In genomic region chr4:64804996-64805395, GRCm38 (mm10) we compare ENCODE assay signal across 14 mouse cellular contexts.
A peak's percentile ranks its signal among the peaks of the same experiment; 100 is the strongest.
DNase-seq lines count a peak whose midpoint lies in the region; ATAC-seq and TF ChIP-seq lines count a peak whose summit lies in the region.
"Had no signal": no experiment of that assay in that cellular context is flagged by ENCODE, and none has a peak within 500 bp of the region (broad histone marks: within the 10 kb centered on the region; RNA-seq: fewer than 3 reads in every experiment).

No protein-coding gene starts in this region.

- no peak for TF ChIP-seq POLR2A in brain, embryonic 14.5 days (IDR thresholded peaks at IDR 0.05; ENCODE audit: borderline replicate concordance, extremely low read depth, insufficient read depth, insufficient read length, poor library complexity, severe bottlenecking)

- no peaks in the 10 kb centered on the region for H3K9me3 ChIP-seq in forebrain, postnatal 0 days (ENCODE audit: low read length)
- no peaks in the 10 kb centered on the region for H3K9me3 ChIP-seq in forebrain, embryonic 10.5 days
- no peaks in the 10 kb centered on the region for H3K9me3 ChIP-seq in lung, embryonic 14.5 days (ENCODE audit: low read depth, low read length)
- H3K9me3 ChIP-seq: heart, embryonic 10.5 days; lung, embryonic 15.5 days; stomach, embryonic 15.5 days had no signal

- peak; percentile 9 for DNase-seq in forebrain, postnatal 0 days
- DNase-seq in forebrain, embryonic 10.5 days (ENCODE audit: extremely low spot score, low spot score) = no peak
- DNase-seq in lung, embryonic 14.5 days = peak; percentile 70
- no peak for DNase-seq in lung, postnatal 4 days
- DNase-seq in brain, embryonic 14.5 days (ENCODE audit: low read depth) = peak; percentile 31
- peak; percentile 30 for DNase-seq in mesoderm, embryonic 11.5 days (ENCODE audit: low read depth, low spot score)
- DNase-seq in MN1 (ENCODE audit: low spot score) = no peak
- DNase-seq: gastrocnemius, postnatal 36 days; thymus, postnatal 14 days had no signal

- TF ChIP-seq CTCF in forebrain, postnatal 0 days (IDR thresholded peaks at IDR 0.05; ENCODE audit: low read depth) = no peak
- TF ChIP-seq CTCF in lung, embryonic 14.5 days (IDR thresholded peaks at IDR 0.05; ENCODE audit: low read depth) = no peak
- TF ChIP-seq CTCF in brain, embryonic 14.5 days (IDR thresholded peaks at IDR 0.05; ENCODE audit: borderline replicate concordance, extremely low read depth, insufficient read depth, insufficient read length) = no peak

- no peaks in the 10 kb centered on the region for H3K4me1 ChIP-seq in forebrain, postnatal 0 days (ENCODE audit: insufficient read depth)
- H3K4me1 ChIP-seq in forebrain, embryonic 10.5 days = no peaks in the 10 kb centered on the region
- H3K4me1 ChIP-seq in lung, embryonic 14.5 days (ENCODE audit: insufficient read depth) = no peaks in the 10 kb centered on the region
- H3K4me1 ChIP-seq: heart, embryonic 10.5 days; lung, embryonic 15.5 days; stomach, embryonic 15.5 days had no signal

- no peak overlapping the region for H3K4me2 ChIP-seq in forebrain, postnatal 0 days (ENCODE audit: low read depth)
- H3K4me2 ChIP-seq in lung, embryonic 14.5 days = no peak overlapping the region
- H3K4me2 ChIP-seq: liver, embryonic 11.5 days; lung, embryonic 15.5 days; stomach, embryonic 15.5 days had no signal

- H3K36me3 ChIP-seq in forebrain, postnatal 0 days (ENCODE audit: insufficient read depth) = no peaks in the 10 kb centered on the region
- no peaks in the 10 kb centered on the region for H3K36me3 ChIP-seq in forebrain, embryonic 10.5 days (replicated peaks)
- H3K36me3 ChIP-seq in lung, embryonic 14.5 days (ENCODE audit: insufficient read depth) = no peaks in the 10 kb centered on the region
- H3K36me3 ChIP-seq: heart, embryonic 10.5 days; lung, embryonic 15.5 days; stomach, embryonic 15.5 days had no signal

- no peak overlapping the region for H3K9ac ChIP-seq in forebrain, postnatal 0 days
- no peak overlapping the region for H3K9ac ChIP-seq in lung, embryonic 14.5 days
- H3K9ac ChIP-seq: lung, embryonic 15.5 days; stomach, embryonic 15.5 days had no signal

- no peaks in the 10 kb centered on the region for H3K27me3 ChIP-seq in forebrain, postnatal 0 days (ENCODE audit: insufficient read depth, low read length)
- no peaks in the 10 kb centered on the region for H3K27me3 ChIP-seq in forebrain, embryonic 10.5 days (ENCODE audit: poor library complexity, severe bottlenecking)
- H3K27me3 ChIP-seq in lung, embryonic 14.5 days (ENCODE audit: insufficient read depth, low read length) = no peaks in the 10 kb centered on the region
- H3K27me3 ChIP-seq: lung, embryonic 15.5 days; stomach, embryonic 15.5 days had no signal

- no peak for ATAC-seq in forebrain, postnatal 0 days
- ATAC-seq in lung, embryonic 14.5 days (ENCODE audit: insufficient read depth) = no peak
- ATAC-seq: activated CD4-positive, CD25-positive, alpha-beta regulatory T cell, adult 4 months had no signal

- H3K27ac ChIP-seq in forebrain, postnatal 0 days (ENCODE audit: low read depth, low read length) = no peak overlapping the region
- H3K27ac ChIP-seq in forebrain, embryonic 10.5 days = no peak overlapping the region
- H3K27ac ChIP-seq in lung, embryonic 14.5 days (ENCODE audit: low read depth) = no peak overlapping the region
- H3K27ac ChIP-seq: heart, embryonic 10.5 days; lung, embryonic 15.5 days; stomach, embryonic 15.5 days had no signal

- 54% methylated on average over 2 of the region's 2 CpGs for WGBS in forebrain, postnatal 0 days
- 85% methylated on average over 2 of the region's 2 CpGs for WGBS in forebrain, embryonic 10.5 days
- WGBS in lung, embryonic 14.5 days = 41% methylated on average over 2 of the region's 2 CpGs

- H3K4me3 ChIP-seq in forebrain, postnatal 0 days (ENCODE audit: low read depth, low read length) = no peak overlapping the region
- H3K4me3 ChIP-seq in forebrain, embryonic 10.5 days = no peak overlapping the region
- no peak overlapping the region for H3K4me3 ChIP-seq in lung, embryonic 14.5 days (ENCODE audit: low read depth, low read length)
- H3K4me3 ChIP-seq: heart, embryonic 10.5 days; lung, embryonic 15.5 days; stomach, embryonic 15.5 days had no signal

Comparison
In these comparisons a context has a peak if more than half of its experiments do, and no peak if none do; other contexts are left out.
1. DNase-seq: peak in forebrain, postnatal 0 days (single experiment), lung, embryonic 14.5 days (single experiment), brain, embryonic 14.5 days (single experiment) and mesoderm, embryonic 11.5 days (single experiment); none in forebrain, embryonic 10.5 days (single experiment), lung, postnatal 4 days (0 of 2) and MN1 (single experiment).